Mouse (Mus musculus): ENCODE data around the gene Oxa1l.

Gene Oxa1l

GRCm38 (mm10) chr14:54409057-54409645 lies 48.5 kb downstream of the Oxa1l start:
- no peak for DNase-seq (ENCODE audit: extremely low spot score, low spot score)

DNA sequence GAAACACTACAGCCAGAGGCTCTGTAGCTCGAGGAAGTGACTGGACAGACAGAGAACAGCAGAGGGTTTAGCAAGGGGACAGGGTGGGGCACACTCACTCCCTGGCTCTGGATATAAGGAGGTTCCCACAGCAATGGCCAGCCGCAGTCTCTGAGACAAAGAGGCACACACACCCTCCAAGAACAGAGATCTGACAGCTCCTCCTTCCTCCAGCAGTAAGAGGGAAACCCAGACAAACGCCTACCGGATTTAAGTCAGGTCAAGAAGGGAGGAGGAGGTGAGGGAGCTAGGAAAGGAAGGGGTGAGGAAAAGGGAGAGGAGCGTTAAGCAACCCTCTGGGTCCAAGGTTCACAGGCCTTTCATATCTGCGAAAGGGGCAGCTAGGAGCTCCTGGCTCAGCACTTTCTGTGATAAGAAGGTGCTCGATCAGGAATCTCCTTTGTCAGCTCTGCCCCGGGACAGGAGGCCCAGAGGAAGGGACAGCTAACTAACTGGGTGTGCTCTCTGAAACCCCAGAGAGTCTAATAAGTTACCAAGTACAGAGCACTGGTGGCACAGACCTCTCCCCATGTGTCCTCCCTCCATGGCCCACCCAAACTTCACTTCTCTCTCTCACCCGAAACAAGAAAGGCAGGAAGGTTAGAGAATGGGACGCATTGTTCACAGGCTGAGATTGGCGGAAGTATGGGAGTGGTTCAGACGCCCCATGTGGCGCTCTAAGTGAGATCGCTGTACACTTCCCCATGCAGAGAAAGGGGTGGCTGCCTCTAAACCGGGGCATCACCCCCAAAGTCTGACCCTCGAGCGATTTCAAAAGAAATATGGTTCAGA lies 49.6 kb downstream of the Oxa1l start:
- no peak for DNase-seq (ENCODE audit: extremely low spot score, low spot score)

GRCm38 (mm10) chr14:54412000-54412576 lies 51.5 kb downstream of the Oxa1l start:
- no peak for DNase-seq (ENCODE audit: extremely low spot score, low spot score)

DNA sequence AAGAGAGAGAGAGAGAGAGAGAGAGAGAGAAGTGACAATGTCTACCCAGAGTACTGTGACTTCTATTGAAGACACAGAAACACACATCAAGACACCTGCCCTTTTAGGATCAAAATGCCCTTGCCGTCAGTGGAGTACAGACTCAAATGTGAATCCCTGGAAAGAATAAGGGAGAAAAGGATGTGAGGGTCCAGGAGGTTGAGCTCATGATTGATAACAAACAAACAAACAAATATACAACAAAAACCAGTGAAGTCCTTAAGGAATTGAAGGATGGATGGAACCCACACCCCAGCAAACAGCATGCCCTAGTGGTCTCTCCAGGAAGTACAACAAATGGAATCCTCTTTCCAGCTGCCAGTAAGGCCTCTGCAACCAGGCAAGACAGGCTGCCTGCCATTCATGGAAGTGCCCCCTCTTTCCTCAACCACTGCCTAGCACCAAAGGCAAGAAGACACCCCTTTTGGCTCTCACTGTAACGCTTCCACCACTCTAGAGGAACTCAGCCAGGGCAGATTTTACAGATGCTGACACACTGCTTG lies 52.1 kb downstream of the Oxa1l start:
- peak; percentile 43 for DNase-seq (ENCODE audit: extremely low spot score, low spot score)

GRCm38 (mm10) chr14:54413877-54414700 lies 53.5 kb downstream of the Oxa1l start:
- peak; percentile 42 for DNase-seq (ENCODE audit: extremely low spot score, low spot score)

GRCm38 (mm10) chr14:54415241-54416020 lies 54.8 kb downstream of the Oxa1l start:
- peak; percentile 30 for DNase-seq (ENCODE audit: extremely low spot score, low spot score)

- no peak for DNase-seq (ENCODE audit: extremely low spot score, low spot score)
Measured at GRCm38 (mm10) chr14:54416229-54416775, 55.7 kb downstream of the Oxa1l start.

GRCm38 (mm10) chr14:54416830-54417229 lies 56.2 kb downstream of the Oxa1l start:
- DNase-seq (ENCODE audit: extremely low spot score, low spot score) = no peak

GRCm38 (mm10) chr14:54417623-54418081 lies 57.0 kb downstream of the Oxa1l start, which contains the start of gene Slc7a7:
Gene Slc7a7, minus strand, starts transcription at chr14:54417780.
- peak; percentile 51 for DNase-seq (ENCODE audit: extremely low spot score, low spot score)

Data from neural tube, embryonic 10.5 days (tissue).